Mouse (Mus musculus): ENCODE measurements around the gene Btbd11.

DNA sequence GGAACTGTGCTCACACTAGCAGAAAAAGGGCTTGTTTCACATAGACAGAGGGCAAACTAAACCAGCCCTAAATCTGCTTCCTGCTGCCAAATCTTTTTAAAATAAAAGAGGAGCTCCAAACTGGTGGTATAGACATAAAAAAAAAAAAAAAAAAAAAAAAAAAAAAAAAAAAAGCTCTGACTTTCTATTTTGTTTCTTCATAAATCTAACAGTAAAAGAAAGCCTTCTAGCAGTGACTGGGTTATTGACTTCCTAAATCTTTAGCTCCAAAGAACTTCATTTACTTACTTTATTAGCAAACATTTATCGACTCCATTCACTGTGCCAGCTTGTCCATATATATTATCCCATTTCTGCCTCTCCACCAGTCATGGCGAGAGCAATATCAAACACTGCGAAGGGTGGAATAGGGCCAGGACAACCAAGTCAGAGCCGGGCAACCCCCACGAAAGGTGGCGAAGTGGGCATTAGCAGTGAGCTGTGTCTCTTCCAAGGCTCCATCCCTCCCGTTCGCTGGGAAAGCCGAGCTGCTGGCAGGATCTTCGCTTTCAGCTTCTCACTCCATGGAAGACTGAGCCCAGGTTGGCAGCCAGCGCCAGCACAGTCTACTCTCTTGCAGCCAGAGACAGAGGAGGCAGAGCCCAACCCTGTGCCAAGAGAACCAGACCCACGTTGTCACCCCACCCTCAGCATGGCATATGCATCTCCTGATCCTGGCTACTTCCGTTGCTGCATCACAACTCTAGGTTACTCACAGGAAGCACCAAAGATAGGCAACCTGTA, 153.9 kb downstream of the Btbd11 start:
- TF ChIP-seq CTCF (IDR thresholded peaks at IDR 0.05; ENCODE audit: extremely low read depth, insufficient read depth, insufficient read length, insufficient replicate concordance) = no peak
- no peak for TF ChIP-seq POLR2A (IDR thresholded peaks at IDR 0.05; ENCODE audit: low read depth, low read length)

Measured in spleen, adult 2 months (tissue).